Mouse (Mus musculus) MEL (cell line): ENCODE measurements around the gene Ube2q1. TPM values are rescaled to one million over a fixed set of nuclear protein-coding genes. Genes with fewer than 3 reads are reported as not detected.

ENCODE experiments used
- DNase-seq: peaks from one replicate; pipeline ENCODE4 v3.0.0; 2011; ENCODE audit warnings: low read depth, low spot score
- H3K27ac ChIP-seq: 2 replicates; pipeline ENCODE4 v1.5.1; 2012; ENCODE audit warnings: low read depth, mild to moderate bottlenecking, control low read depth, low read length, moderate library complexity; ENCODE audit not compliant: control insufficient read depth
- H3K27me3 ChIP-seq, 2 experiments: fragments of 150-350 bp in 1 of 2; sonication (generic) in 1 of 2; 2 replicates each; pipeline ENCODE4 v1.6.1; 2012; ENCODE audit warnings: low read length in 2 of 2, mild to moderate bottlenecking in 2 of 2, improper control_type of control experiment in 1 of 2, moderate library complexity in 1 of 2; ENCODE audit not compliant: insufficient read depth in 2 of 2, control insufficient read depth in 1 of 2
- H3K36me3 ChIP-seq, 2 experiments: 2 replicates each; pipeline ENCODE4 v1.6.1; 2012 to 2014; ENCODE audit warnings: low read length in 2 of 2, improper control_type of control experiment in 1 of 2, inconsistent platforms in 1 of 2, mild to moderate bottlenecking in 1 of 2; ENCODE audit not compliant: insufficient read depth in 2 of 2, control insufficient read depth in 1 of 2
- H3K4me1 ChIP-seq, 2 experiments: fragments of 150-350 bp in 1 of 2; sonication (generic) in 1 of 2; 2 replicates each; pipeline ENCODE4 v1.6.1; 2012; ENCODE audit warnings: low read length in 2 of 2, improper control_type of control experiment in 1 of 2, mild to moderate bottlenecking in 1 of 2; ENCODE audit not compliant: insufficient read depth in 2 of 2, control insufficient read depth in 1 of 2
- H3K4me3 ChIP-seq, 2 experiments: fragments of 150-350 bp in 1 of 2; sonication (generic) in 1 of 2; 2 replicates each; pipeline ENCODE4 v1.5.1; 2012; ENCODE audit warnings: low read depth in 2 of 2, low read length in 2 of 2, mild to moderate bottlenecking in 2 of 2, moderate library complexity in 2 of 2, control low read depth in 1 of 2, improper control_type of control experiment in 1 of 2; ENCODE audit not compliant: control insufficient read depth in 1 of 2, insufficient read depth in 1 of 2
- H3K79me2 ChIP-seq: 2 replicates; pipeline ENCODE4 v1.6.1; 2012; ENCODE audit warnings: mild to moderate bottlenecking, low read length, moderate library complexity; ENCODE audit not compliant: control insufficient read depth, poor library complexity, insufficient read depth
- H3K9ac ChIP-seq: 2 replicates; pipeline ENCODE4 v1.6.1; 2012; ENCODE audit warnings: low read depth, mild to moderate bottlenecking, control low read depth, low read length, moderate library complexity; ENCODE audit not compliant: control insufficient read depth, poor library complexity, severe bottlenecking
- H3K9me3 ChIP-seq: fragments of 150-350 bp; sonication (generic); replicated peaks from 2 replicates; pipeline ENCODE4 v1.6.1; 2012; ENCODE audit warnings: mild to moderate bottlenecking, low read length, improper control_type of control experiment, moderate library complexity; ENCODE audit not compliant: insufficient read depth
- BHLHE40 ChIP-seq: IDR thresholded peaks from 2 replicates; pipeline ENCODE4 v1.6.1; 2012; ENCODE audit warnings: low read depth, mild to moderate bottlenecking, inconsistent platforms, low read length, improper control_type of control experiment, borderline replicate concordance
- CHD1 ChIP-seq: IDR thresholded peaks from 2 replicates; pipeline ENCODE4 v1.6.1; 2012; ENCODE audit warnings: low read depth, mild to moderate bottlenecking, inconsistent platforms, low read length, improper control_type of control experiment
- CHD2 ChIP-seq: IDR thresholded peaks from 2 replicates; pipeline ENCODE4 v1.6.1; 2011; ENCODE audit warnings: low read length, improper control_type of control experiment
- CTCF ChIP-seq, 3 experiments: IDR thresholded peaks in 2 of 3; conservative IDR thresholded peaks in 1 of 3; 2 replicates each; pipeline ENCODE4 v1.5.1; 2011 to 2012; ENCODE audit warnings: low read length in 3 of 3, low read depth in 2 of 3, mild to moderate bottlenecking in 2 of 3, improper control_type of control experiment in 1 of 3, inconsistent platforms in 1 of 3, mixed read lengths in 1 of 3, moderate library complexity in 1 of 3; ENCODE audit not compliant: control insufficient read depth in 1 of 3, insufficient read depth in 1 of 3, poor library complexity in 1 of 3, severe bottlenecking in 1 of 3
- E2F4 ChIP-seq: IDR thresholded peaks from 2 replicates; pipeline ENCODE4 v1.6.1; 2011; ENCODE audit warnings: low read depth, low read length, improper control_type of control experiment, borderline replicate concordance
- ELF1 ChIP-seq: IDR thresholded peaks from 2 replicates; pipeline ENCODE4 v1.6.1; 2014; ENCODE audit warnings: low read depth, mild to moderate bottlenecking, inconsistent platforms, low read length, improper control_type of control experiment, moderate library complexity
- EP300 ChIP-seq, 2 experiments: IDR thresholded peaks; 2 replicates each; pipeline ENCODE4 v1.6.1; 2011; ENCODE audit warnings: improper control_type of control experiment in 2 of 2, low read length in 2 of 2, low read depth in 1 of 2, mild to moderate bottlenecking in 1 of 2
- ETS1 ChIP-seq: IDR thresholded peaks from 2 replicates; pipeline ENCODE4 v1.6.1; 2012; ENCODE audit warnings: low read depth, mild to moderate bottlenecking, inconsistent platforms, low read length, improper control_type of control experiment, moderate library complexity
- GABPA ChIP-seq: IDR thresholded peaks from 2 replicates; pipeline ENCODE4 v1.6.1; 2012; ENCODE audit warnings: low read depth, mild to moderate bottlenecking, inconsistent platforms, low read length, improper control_type of control experiment, moderate library complexity
- HCFC1 ChIP-seq: IDR thresholded peaks from 2 replicates; pipeline ENCODE4 v1.6.1; 2012; ENCODE audit warnings: low read depth, mild to moderate bottlenecking, inconsistent platforms, low read length, improper control_type of control experiment, moderate library complexity
- KAT2A ChIP-seq: conservative IDR thresholded peaks from 2 replicates; pipeline ENCODE4 v1.6.1; 2012; ENCODE audit warnings: low read depth, low read length, improper control_type of control experiment, inconsistent platforms
- MAFK ChIP-seq: IDR thresholded peaks from 2 replicates; pipeline ENCODE4 v1.6.1; 2011; ENCODE audit warnings: low read depth, mild to moderate bottlenecking, low read length, improper control_type of control experiment, borderline replicate concordance
- MAX ChIP-seq: IDR thresholded peaks from 2 replicates; pipeline ENCODE4 v1.6.1; 2011; ENCODE audit warnings: low read length, improper control_type of control experiment
- MAZ ChIP-seq: IDR thresholded peaks from 2 replicates; pipeline ENCODE4 v1.6.1; 2012; ENCODE audit warnings: low read depth, mild to moderate bottlenecking, inconsistent platforms, low read length, improper control_type of control experiment
- MEF2A ChIP-seq: IDR thresholded peaks from 2 replicates; pipeline ENCODE4 v1.6.1; 2014; ENCODE audit warnings: low read depth, mild to moderate bottlenecking, inconsistent platforms, low read length, improper control_type of control experiment; ENCODE audit not compliant: poor library complexity, insufficient replicate concordance, severe bottlenecking; ENCODE audit errors: extremely low read depth
- MXI1 ChIP-seq: IDR thresholded peaks from 2 replicates; pipeline ENCODE4 v1.6.1; 2011; ENCODE audit warnings: mild to moderate bottlenecking, low read depth, low read length, improper control_type of control experiment
- MYB ChIP-seq: IDR thresholded peaks from 2 replicates; pipeline ENCODE4 v1.6.1; 2011; ENCODE audit warnings: mild to moderate bottlenecking, low read depth, low read length, improper control_type of control experiment
- MYC ChIP-seq: IDR thresholded peaks from 2 replicates; pipeline ENCODE4 v1.6.1; 2011; ENCODE audit warnings: low read depth, mild to moderate bottlenecking, low read length, improper control_type of control experiment, moderate library complexity
- NELFE ChIP-seq: IDR thresholded peaks from 2 replicates; pipeline ENCODE4 v1.6.1; 2011; ENCODE audit warnings: low read depth, low read length, improper control_type of control experiment
- NRF1 ChIP-seq: IDR thresholded peaks from 2 replicates; pipeline ENCODE4 v1.6.1; 2014; ENCODE audit warnings: low read depth, mild to moderate bottlenecking, inconsistent platforms, low read length, improper control_type of control experiment, moderate library complexity; ENCODE audit not compliant: poor library complexity, insufficient read depth, severe bottlenecking
- POLR2A ChIP-seq, 2 experiments: IDR thresholded peaks; 2 replicates each; pipeline ENCODE4 v1.6.1; 2011 to 2012; ENCODE audit warnings: low read length in 2 of 2, mild to moderate bottlenecking in 2 of 2, control low read depth in 1 of 2, improper control_type of control experiment in 1 of 2, low read depth in 1 of 2, moderate library complexity in 1 of 2; ENCODE audit not compliant: control insufficient read depth in 1 of 2, insufficient read depth in 1 of 2, poor library complexity in 1 of 2
- POLR2AphosphoS2 ChIP-seq: IDR thresholded peaks from 2 replicates; pipeline ENCODE4 v1.6.1; 2011; ENCODE audit warnings: low read length, improper control_type of control experiment
- POLR2AphosphoS5 ChIP-seq: IDR thresholded peaks from 2 replicates; pipeline ENCODE4 v1.6.1; 2012; ENCODE audit warnings: low read depth, borderline replicate concordance, mild to moderate bottlenecking, inconsistent platforms, low read length, moderate library complexity, mixed read lengths
- RCOR1 ChIP-seq: IDR thresholded peaks from 2 replicates; pipeline ENCODE4 v1.6.1; 2012; ENCODE audit warnings: low read depth, mild to moderate bottlenecking, inconsistent platforms, low read length, improper control_type of control experiment
- SIN3A ChIP-seq: IDR thresholded peaks from 2 replicates; pipeline ENCODE4 v1.6.1; 2012; ENCODE audit warnings: low read length, improper control_type of control experiment, inconsistent platforms
- SMC3 ChIP-seq: IDR thresholded peaks from 2 replicates; pipeline ENCODE4 v1.6.1; 2011; ENCODE audit warnings: low read depth, low read length, improper control_type of control experiment
- TBP ChIP-seq: IDR thresholded peaks from 2 replicates; pipeline ENCODE4 v1.8.0; 2011; ENCODE audit warnings: low read depth, low read length, improper control_type of control experiment
- TCF12 ChIP-seq: IDR thresholded peaks from 2 replicates; pipeline ENCODE4 v1.6.1; 2014; ENCODE audit warnings: low read depth, mild to moderate bottlenecking, inconsistent platforms, low read length, improper control_type of control experiment, moderate library complexity
- UBTF ChIP-seq: IDR thresholded peaks from 2 replicates; pipeline ENCODE4 v1.6.1; 2012; ENCODE audit warnings: low read depth, mild to moderate bottlenecking, inconsistent platforms, low read length, improper control_type of control experiment, moderate library complexity, borderline replicate concordance; ENCODE audit not compliant: insufficient read depth
- USF1 ChIP-seq: IDR thresholded peaks from 2 replicates; pipeline ENCODE4 v1.6.1; 2014; ENCODE audit warnings: low read depth, mild to moderate bottlenecking, inconsistent platforms, low read length, improper control_type of control experiment, moderate library complexity
- USF2 ChIP-seq, 2 experiments: IDR thresholded peaks; 2 replicates each; pipeline ENCODE4 v1.6.1; 2011 to 2012; ENCODE audit warnings: improper control_type of control experiment in 2 of 2, low read length in 2 of 2, borderline replicate concordance in 1 of 2, inconsistent platforms in 1 of 2, low read depth in 1 of 2, mild to moderate bottlenecking in 1 of 2; ENCODE audit not compliant: insufficient read depth in 1 of 2
- ZC3H11A ChIP-seq: IDR thresholded peaks from 2 replicates; pipeline ENCODE4 v1.6.1; 2012; ENCODE audit warnings: low read depth, mild to moderate bottlenecking, inconsistent platforms, low read length, improper control_type of control experiment
- ZKSCAN1 ChIP-seq: IDR thresholded peaks from 2 replicates; pipeline ENCODE4 v1.6.1; 2012; ENCODE audit warnings: low read depth, mild to moderate bottlenecking, inconsistent platforms, low read length, improper control_type of control experiment, moderate library complexity
- ZMIZ1 ChIP-seq: IDR thresholded peaks from 2 replicates; pipeline ENCODE4 v1.6.1; 2012; ENCODE audit warnings: low read depth, mild to moderate bottlenecking, inconsistent platforms, low read length, improper control_type of control experiment, moderate library complexity
- ZNF384 ChIP-seq: IDR thresholded peaks from 2 replicates; pipeline ENCODE4 v1.6.1; 2012; ENCODE audit warnings: low read depth, mild to moderate bottlenecking, inconsistent platforms, low read length, improper control_type of control experiment
- polyA plus RNA-seq, 2 experiments: library from polyadenylated mRNA; stranded (reverse) in 1 of 2; unstranded in 1 of 2; fragments of >175 nt in 1 of 2; fragments of >200 nt in 1 of 2; gene quantifications; 2 replicates each; pipeline versions ENCODE4 v1.2.1 to v1.2.4; 2012; ENCODE audit warnings: low replicate concordance in 2 of 2, low read depth in 1 of 2; ENCODE audit not compliant: insufficient read length in 2 of 2, insufficient read depth in 1 of 2, missing spikeins in 1 of 2
- total RNA-seq: library from RNA; depleted of rRNA; stranded (reverse); fragments of 300-350 nt; gene quantifications from 2 replicates; pipeline ENCODE4 v1.2.3, GENCODE M21; 2012

The Ube2q1 gene
- total and polyA plus RNA-seq, 3 experiments: 73.8 to 162 (median 89.0) TPM

DNA sequence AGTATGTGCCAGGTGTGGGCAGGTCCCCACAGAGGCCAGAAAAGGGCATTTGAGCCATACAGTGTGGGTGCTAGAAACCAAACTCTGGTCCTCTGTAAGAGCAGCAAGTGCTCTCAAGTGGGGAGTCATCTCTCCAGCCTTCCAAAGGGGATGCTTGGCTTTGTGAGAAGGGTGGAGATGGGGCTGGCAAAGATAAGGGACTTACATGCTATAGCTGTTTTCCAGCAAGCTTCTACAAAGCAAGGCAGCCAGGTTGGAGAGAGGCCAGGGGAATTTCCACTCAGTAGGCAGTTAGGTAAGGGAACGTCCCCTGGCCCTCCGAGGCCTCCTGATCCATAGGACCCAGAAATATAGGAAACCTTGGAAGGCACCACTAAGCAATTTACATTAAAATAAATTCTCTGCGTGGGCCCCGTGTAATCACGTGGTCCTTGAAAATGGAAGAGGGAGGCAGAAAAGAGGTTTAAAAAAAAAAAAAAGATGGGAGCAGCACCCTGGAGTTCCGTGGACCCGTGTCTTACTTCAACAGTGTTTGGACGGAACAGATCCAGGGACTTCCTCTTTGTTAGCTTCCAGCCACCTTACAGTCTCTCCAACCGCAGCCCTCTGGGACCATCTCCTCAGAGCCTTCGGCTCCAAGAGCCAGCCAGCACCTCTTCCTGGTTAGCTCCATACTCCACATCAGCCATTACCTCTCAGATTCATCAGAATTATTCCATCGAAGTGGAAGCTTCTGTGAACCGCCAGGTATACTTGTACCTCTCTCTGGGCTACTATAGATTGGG lies 47.1 kb downstream of the Ube2q1 start:
- no peaks in the 10 kb centered on the region for H3K27me3 ChIP-seq
- peaks cover 1% of the 10 kb centered on the region; the same call in 1 of the 2 replicates for H3K79me2 ChIP-seq
- peak; percentile 89 for DNase-seq
- H3K27ac ChIP-seq: peak overlapping the region; percentile 94
- peaks cover 21 to 48% of the 10 kb centered on the region in 2 experiments for H3K4me1 ChIP-seq
- peaks cover 0 to 37% of the 10 kb centered on the region in 2 experiments; a peak in 2 of 4 replicates for H3K36me3 ChIP-seq
- peak overlapping the region; percentile 75 for H3K9ac ChIP-seq
- no peaks in the 10 kb centered on the region for H3K9me3 ChIP-seq
- H3K4me3 ChIP-seq: peak overlapping the region; percentile 55 to 64
- TF ChIP-seq KAT2A (no peak), CTCF (IDR thresholded peaks at IDR 0.05 in 2 of 3, conservative IDR thresholded peaks at IDR 0.05 in 1 of 3; ENCODE audit: control insufficient read depth in 1 of 3, insufficient read depth in 1 of 3, low read depth in 2 of 3, low read length in 3 of 3, poor library complexity in 1 of 3, severe bottlenecking in 1 of 3) (no peak), MYC (no peak), POLR2AphosphoS5 (no peak), ELF1 (no peak), MXI1 (peak; percentile 34), CHD2 (no peak), EP300 (IDR thresholded peaks at IDR 0.05; ENCODE audit: low read depth in 1 of 2, low read length in 2 of 2) (peak in 1 of 2 experiments; percentile 45; a peak in 1 of 4 replicates), ZMIZ1 (no peak), SMC3 (no peak), HCFC1 (no peak; the same call in 1 of the 2 replicates), MAX (peak; percentile 73), SIN3A (peak; percentile 26), POLR2A (IDR thresholded peaks at IDR 0.05; ENCODE audit: control insufficient read depth in 1 of 2, insufficient read depth in 1 of 2, low read depth in 1 of 2, low read length in 2 of 2, poor library complexity in 1 of 2) (peak in 1 of 2 experiments; percentile 44; a peak in 2 of 4 replicates), TCF12 (0 out of 2 replicates have a peak, but pooled peaks have one; percentile 30), TBP (0 out of 2 replicates have a peak, but pooled peaks have one; percentile 45), MYB (no peak), ETS1 (no peak), POLR2AphosphoS2 (no peak), ZKSCAN1 (no peak), E2F4 (no peak), BHLHE40 (no peak), USF2 (IDR thresholded peaks at IDR 0.05; ENCODE audit: borderline replicate concordance in 1 of 2, insufficient read depth in 1 of 2, low read depth in 1 of 2, low read length in 2 of 2) (no peak), MAFK (no peak), MEF2A (no peak), ZC3H11A (0 out of 2 replicates have a peak, but pooled peaks have one; percentile 24), UBTF (no peak), RCOR1 (0 out of 2 replicates have a peak, but pooled peaks have one; percentile 4), NELFE (peak; percentile 46), CHD1 (no peak), USF1 (peak; percentile 75), ZNF384 (peak; percentile 20; the same call in 1 of the 2 replicates), GABPA (no peak), MAZ (no peak; the same call in 1 of the 2 replicates), NRF1 (no peak)
